Mouse (Mus musculus) stomach, postnatal 0 days (tissue): Measurements from ENCODE around the gene Snx29.

Experiments used
- CTCF ChIP-seq: IDR thresholded peaks from 2 replicates; pipeline ENCODE4 v1.5.1; 2016; ENCODE audit warnings: antibody characterized with exemption, low read depth, mild to moderate bottlenecking, moderate library complexity
- EP300 ChIP-seq: optimal IDR thresholded peaks from 2 replicates; pipeline ENCODE3; 2016; ENCODE audit warnings: antibody characterized with exemption

GRCm38 (mm10) chr16:11725901-11726300 lies 403.2 kb downstream of the Snx29 start:
- TF ChIP-seq EP300 (no peak), CTCF (no peak)
